Mouse (Mus musculus): ENCODE results near the gene Kat14. TPM values are rescaled to one million over a fixed set of nuclear protein-coding genes. Genes with fewer than 3 reads are reported as not detected.
A peak's percentile ranks its signal among the peaks of the same experiment; 100 is the strongest.

Kat14 gene
- 27.5 and 31.1 TPM in 2 replicates for polyA plus RNA-seq (2015; fragmentation: Nextera tagmentation; extraction: Ambion mirVana)

DNA sequence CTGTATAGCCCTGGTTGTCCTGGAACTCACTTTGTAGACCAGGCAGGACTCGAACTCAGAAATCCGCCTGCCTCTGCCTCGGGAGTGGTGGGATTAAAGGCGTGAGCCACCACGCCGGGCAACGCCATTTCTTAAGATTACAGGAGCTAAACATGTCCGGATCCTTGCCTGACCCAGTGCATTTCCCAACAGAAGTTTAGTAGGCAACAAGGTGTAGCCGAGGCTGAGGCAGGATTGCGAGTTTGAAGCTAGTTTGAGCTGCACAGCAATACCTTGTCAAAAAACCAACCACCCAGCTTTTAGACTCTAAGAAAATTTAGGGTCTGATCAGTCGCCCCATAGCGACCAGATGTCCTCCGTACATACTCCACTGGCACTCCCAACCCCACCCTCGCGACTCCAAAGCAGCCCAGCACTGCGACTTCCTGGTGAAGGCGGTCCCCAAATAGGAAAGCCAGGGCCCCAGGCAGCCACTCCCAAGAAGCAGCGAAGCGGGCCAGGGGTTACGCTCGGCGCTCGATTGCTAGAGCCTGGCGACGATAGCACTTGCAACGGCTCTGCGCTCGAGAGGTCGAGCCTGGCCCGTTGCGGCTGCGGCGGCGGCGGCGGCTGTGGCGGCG lies at the start of gene Kat14, which contains the start of gene Pet117:
Kat14 (plus strand) TSS at position 584 of the 620 bp plus-strand sequence.
Pet117 (plus strand) TSS at position 597 of the 620 bp plus-strand sequence.
- H3K9me3 ChIP-seq = no peaks in the 10 kb centered on the region
- H3K4me1 ChIP-seq (replicated peaks) = peaks cover 20% of the 10 kb centered on the region
- H3K9ac ChIP-seq = peak within 1 kb of the TSS; percentile 89
- H3K4me2 ChIP-seq = peak within 1 kb of the TSS; percentile 76
- peak within 1 kb of the TSS; percentile 95 for H3K27ac ChIP-seq (replicated peaks)
- no peaks in the 10 kb centered on the region for H3K27me3 ChIP-seq
- WGBS = 7% methylated on average over 38 of the region's 38 CpGs
- peak within 1 kb of the TSS; percentile 71 for H3K4me3 ChIP-seq
- ATAC-seq (ENCODE audit: low read depth) = peak; percentile 94
- peaks cover 6% of the 10 kb centered on the region for H3K36me3 ChIP-seq

GRCm38 (mm10) chr2:144324218-144324617 lies 44.6 kb upstream of the Kat14 start:
- no peak overlapping the region for H3K4me2 ChIP-seq
- H3K27me3 ChIP-seq = peaks cover 24% of the 10 kb centered on the region
- H3K36me3 ChIP-seq = no peaks in the 10 kb centered on the region
- H3K4me3 ChIP-seq = no peak overlapping the region
- no peak overlapping the region for H3K9ac ChIP-seq
- no peaks in the 10 kb centered on the region for H3K4me1 ChIP-seq (replicated peaks)
- WGBS = 70% methylated on average over 3 of the region's 3 CpGs
- no peak for ATAC-seq (ENCODE audit: low read depth)
- no peak overlapping the region for H3K27ac ChIP-seq (replicated peaks)
- no peaks in the 10 kb centered on the region for H3K9me3 ChIP-seq

DNA sequence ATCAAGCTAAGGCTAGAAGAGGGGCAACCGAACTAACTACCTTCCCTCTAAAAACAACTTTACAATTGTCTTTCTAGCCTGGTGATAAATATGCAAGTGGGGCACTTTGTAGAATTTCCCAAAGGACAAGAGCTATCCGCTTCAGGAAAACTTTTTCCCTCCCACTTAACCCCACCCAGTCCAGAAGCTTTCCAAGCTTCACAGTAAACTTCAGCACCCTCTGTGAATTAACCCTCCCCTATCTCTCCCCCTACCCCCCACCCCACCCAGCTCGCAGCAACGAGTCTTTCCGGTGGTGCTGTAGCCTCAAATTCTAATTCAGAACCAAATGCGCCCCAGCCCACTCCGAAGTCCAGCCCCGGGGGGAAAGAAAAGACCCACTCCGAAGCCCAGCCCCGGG lies 39.3 kb upstream of the Kat14 start:
- H3K4me3 ChIP-seq = no peak overlapping the region
- H3K4me1 ChIP-seq (replicated peaks) = peaks cover 37% of the 10 kb centered on the region
- H3K9me3 ChIP-seq = no peaks in the 10 kb centered on the region
- H3K27me3 ChIP-seq = peaks cover 76% of the 10 kb centered on the region
- H3K9ac ChIP-seq = no peak overlapping the region
- H3K36me3 ChIP-seq = no peaks in the 10 kb centered on the region
- H3K4me2 ChIP-seq = peak overlapping the region; percentile 10; the same call in 1 of the 2 replicates
- 6% methylated on average over 8 of the region's 10 CpGs for WGBS
- no peak overlapping the region for H3K27ac ChIP-seq (replicated peaks)
- ATAC-seq (ENCODE audit: low read depth) = no peak

- ATAC-seq (ENCODE audit: low read depth) = no peak
- peaks cover 37% of the 10 kb centered on the region for H3K4me1 ChIP-seq (replicated peaks)
- no peaks in the 10 kb centered on the region for H3K36me3 ChIP-seq
- no peaks in the 10 kb centered on the region for H3K9me3 ChIP-seq
- WGBS = 2% methylated on average over 10 of the region's 10 CpGs
- H3K27me3 ChIP-seq = peaks cover 81% of the 10 kb centered on the region
- H3K27ac ChIP-seq (replicated peaks) = no peak overlapping the region
- no peak overlapping the region for H3K4me3 ChIP-seq
- peak overlapping the region; percentile 10; the same call in 1 of the 2 replicates for H3K4me2 ChIP-seq
- H3K9ac ChIP-seq = no peak overlapping the region
Measured at GRCm38 (mm10) chr2:144329937-144330336, 38.8 kb upstream of the Kat14 start.

DNA sequence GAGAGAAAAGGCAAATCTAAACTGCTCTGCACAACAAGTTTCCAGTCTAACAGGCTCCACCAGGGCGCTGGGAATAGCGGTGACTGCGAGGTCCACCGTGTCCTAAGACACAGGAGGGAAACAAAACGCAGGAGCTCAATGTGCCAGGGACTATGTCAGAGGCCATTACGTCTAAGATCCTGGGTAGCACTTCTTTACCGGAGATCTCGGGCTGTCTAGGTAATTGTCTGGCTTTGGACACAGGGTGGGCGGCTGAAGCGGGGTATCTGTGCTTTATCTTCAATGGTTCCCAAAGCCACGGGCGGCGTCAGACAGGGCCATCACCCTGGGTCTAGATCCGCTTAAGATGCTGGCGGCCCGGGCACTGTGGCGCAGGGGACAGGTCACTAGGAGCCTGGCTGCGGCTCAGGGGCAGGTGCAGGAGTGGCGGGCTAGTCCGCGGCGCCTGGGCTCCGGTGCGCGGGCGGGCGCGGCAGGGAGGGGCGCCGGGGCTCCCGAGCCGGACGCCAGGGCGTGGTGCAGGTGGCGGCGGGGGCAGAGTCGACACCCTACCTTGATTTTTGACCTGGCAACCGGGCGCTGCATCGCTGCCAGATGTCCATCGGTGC lies 38.3 kb upstream of the Kat14 start:
- no peaks in the 10 kb centered on the region for H3K36me3 ChIP-seq
- peak overlapping the region; percentile 62 for H3K9ac ChIP-seq
- no peaks in the 10 kb centered on the region for H3K9me3 ChIP-seq
- peak overlapping the region; percentile 48 for H3K4me3 ChIP-seq
- peaks cover 86% of the 10 kb centered on the region for H3K27me3 ChIP-seq
- ATAC-seq (ENCODE audit: low read depth) = 0 out of 2 replicates have a peak, but pooled peaks have one; percentile 33
- H3K4me1 ChIP-seq (replicated peaks) = peaks cover 37% of the 10 kb centered on the region
- no peak overlapping the region for H3K27ac ChIP-seq (replicated peaks)
- peak overlapping the region; percentile 93 for H3K4me2 ChIP-seq
- WGBS = under 1% methylated on average over 39 of the region's 41 CpGs

GRCm38 (mm10) chr2:144330960-144331371 lies 37.8 kb upstream of the Kat14 start:
- Histone ChIP-seq H3K36me3 (no peaks in the 10 kb centered on the region), H3K4me3 (peak overlapping the region; percentile 48), H3K9me3 (no peaks in the 10 kb centered on the region), H3K9ac (peak overlapping the region; percentile 62), H3K4me1 (replicated peaks) (peaks cover 37% of the 10 kb centered on the region), H3K27ac (replicated peaks) (no peak overlapping the region), H3K27me3 (peaks cover 90% of the 10 kb centered on the region), H3K4me2 (peak overlapping the region; percentile 93)
- peak; percentile 41; the same call in 1 of the 2 replicates for ATAC-seq (ENCODE audit: low read depth)
- WGBS = under 1% methylated on average over 50 of the region's 50 CpGs

- H3K9me3 ChIP-seq = no peaks in the 10 kb centered on the region
- no peak within 1 kb of the TSS for H3K27ac ChIP-seq (replicated peaks)
- peak within 1 kb of the TSS; percentile 93 for H3K4me2 ChIP-seq
- H3K36me3 ChIP-seq = no peaks in the 10 kb centered on the region
- H3K27me3 ChIP-seq = peaks cover 93% of the 10 kb centered on the region
- H3K4me3 ChIP-seq = peak within 1 kb of the TSS; percentile 48
- WGBS = 1% methylated on average over 62 of the region's 62 CpGs
- ATAC-seq (ENCODE audit: low read depth) = peak; percentile 47; the same call in 1 of the 2 replicates
- peaks cover 37% of the 10 kb centered on the region for H3K4me1 ChIP-seq (replicated peaks)
- H3K9ac ChIP-seq = peak within 1 kb of the TSS; percentile 62
Measured at GRCm38 (mm10) chr2:144331401-144332302, 37.1 kb upstream of the Kat14 start, which contains the start of gene Ovol2. TSS of gene Ovol2 (minus strand) at chr2:144332146.

DNA sequence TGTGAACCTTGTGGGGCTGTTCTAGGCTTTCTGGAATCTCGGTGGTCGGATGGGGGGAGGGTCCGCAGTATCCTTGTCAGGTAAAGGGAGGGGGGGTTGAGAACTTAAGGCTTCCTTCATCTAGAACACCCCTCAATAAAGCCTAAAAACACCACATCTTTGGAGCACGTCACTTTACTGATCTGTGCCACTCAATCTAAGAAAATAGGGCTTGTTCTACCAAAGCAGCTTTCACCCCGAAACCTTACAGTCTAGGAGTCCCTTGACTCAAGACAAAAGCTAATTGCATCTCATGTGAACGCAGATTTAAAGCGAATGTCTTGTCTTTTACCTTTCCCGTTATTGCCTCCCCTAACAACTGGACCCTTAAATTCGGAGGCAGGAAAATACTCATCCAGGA lies 36.3 kb upstream of the Kat14 start:
- Histone ChIP-seq H3K36me3 (no peaks in the 10 kb centered on the region), H3K27ac (replicated peaks) (no peak overlapping the region), H3K4me2 (peak overlapping the region; percentile 93), H3K9me3 (no peaks in the 10 kb centered on the region), H3K9ac (no peak overlapping the region), H3K4me3 (peak overlapping the region; percentile 48), H3K27me3 (peaks cover 89% of the 10 kb centered on the region), H3K4me1 (replicated peaks) (peaks cover 37% of the 10 kb centered on the region)
- ATAC-seq (ENCODE audit: low read depth) = no peak
- 5% methylated on average over 9 of the region's 9 CpGs for WGBS

DNA sequence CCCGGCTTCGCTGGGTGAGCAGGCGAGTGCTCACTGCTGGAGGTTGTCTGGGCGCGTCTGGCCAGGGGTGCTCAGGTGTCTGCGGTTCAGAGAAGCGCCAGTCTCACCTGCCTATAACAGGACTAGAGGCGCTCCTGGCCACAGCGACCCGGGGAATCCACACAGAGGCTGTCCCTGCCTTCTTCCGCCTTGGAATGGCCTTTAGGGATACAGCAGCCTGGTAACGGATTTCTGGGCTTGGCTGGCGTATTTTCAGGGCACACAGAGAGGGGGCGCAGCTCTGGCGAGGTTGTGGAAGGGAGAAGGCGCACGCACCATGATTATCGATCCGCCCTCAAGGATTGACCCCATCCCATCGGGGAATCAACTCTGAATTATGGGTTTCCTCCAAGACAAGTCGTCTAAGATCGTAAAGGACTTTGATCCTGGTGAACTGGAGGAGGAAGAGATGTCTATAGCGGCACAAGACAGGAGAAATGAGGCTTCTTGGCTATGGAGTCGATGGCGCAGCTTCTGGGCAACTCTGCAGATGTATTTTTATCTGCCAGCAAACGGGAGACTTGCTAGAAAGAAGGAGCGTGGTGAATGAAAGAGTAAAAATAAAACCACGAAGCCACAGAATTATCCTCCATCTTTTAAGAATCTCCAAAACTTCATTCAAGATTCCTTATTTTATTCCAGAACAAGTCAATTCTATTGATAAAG lies 35.5 kb upstream of the Kat14 start:
- Histone ChIP-seq H3K4me1 (replicated peaks) (peaks cover 37% of the 10 kb centered on the region), H3K4me3 (peak overlapping the region; percentile 48), H3K27me3 (peaks cover 81% of the 10 kb centered on the region), H3K9ac (peak overlapping the region; percentile 45; the same call in 1 of the 2 replicates), H3K36me3 (no peaks in the 10 kb centered on the region), H3K27ac (replicated peaks) (no peak overlapping the region), H3K4me2 (peak overlapping the region; percentile 93), H3K9me3 (no peaks in the 10 kb centered on the region)
- 0 out of 2 replicates have a peak, but pooled peaks have one; percentile 27 for ATAC-seq (ENCODE audit: low read depth)
- 7% methylated on average over 28 of the region's 28 CpGs for WGBS

DNA sequence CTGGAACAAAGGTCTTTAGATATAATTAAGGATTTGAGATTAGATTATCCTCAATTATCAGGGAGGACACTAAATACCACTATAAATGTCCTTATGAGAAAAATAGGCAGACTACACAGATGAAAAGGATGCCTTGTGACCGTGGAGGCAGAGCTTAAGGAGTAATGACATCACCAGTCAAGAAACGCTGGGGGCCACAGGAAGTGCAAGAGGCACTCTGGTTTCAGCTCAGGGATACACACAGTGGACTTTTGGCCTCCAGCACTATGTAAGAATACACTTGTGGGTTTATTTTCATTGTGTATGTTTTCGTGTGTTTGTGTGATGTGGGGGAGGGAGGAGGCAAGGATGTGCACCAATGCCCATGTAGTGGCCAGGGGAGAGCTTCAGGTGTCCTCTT lies 31.6 kb upstream of the Kat14 start:
- Histone ChIP-seq H3K9me3 (no peaks in the 10 kb centered on the region), H3K4me3 (no peak overlapping the region), H3K27me3 (peaks cover 41% of the 10 kb centered on the region), H3K4me2 (no peak overlapping the region), H3K27ac (replicated peaks) (no peak overlapping the region), H3K4me1 (replicated peaks) (peaks cover 11% of the 10 kb centered on the region), H3K36me3 (no peaks in the 10 kb centered on the region), H3K9ac (no peak overlapping the region)
- ATAC-seq (ENCODE audit: low read depth) = no peak
- WGBS = 78% methylated on average over 3 of the region's 3 CpGs

DNA sequence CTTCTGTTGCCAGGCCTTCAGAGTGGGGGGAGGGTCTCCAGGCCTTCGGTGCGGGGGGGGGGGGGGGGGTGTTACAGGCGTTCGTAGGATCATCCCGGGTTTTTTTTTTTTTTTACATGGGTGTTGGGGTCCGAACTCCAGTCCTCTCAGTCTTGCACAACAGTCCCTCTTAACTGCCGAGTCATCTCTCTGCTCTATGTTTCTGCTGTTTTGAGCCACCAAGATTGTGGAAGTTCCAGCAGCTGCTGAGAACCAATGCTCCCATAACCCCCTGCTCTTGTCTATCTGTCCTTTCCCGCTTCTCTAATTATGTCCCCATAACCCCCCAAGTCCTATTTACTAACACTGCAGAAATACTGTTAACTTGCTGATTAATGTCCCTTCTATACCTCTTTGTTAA lies 31.1 kb upstream of the Kat14 start:
- H3K9ac ChIP-seq = no peak overlapping the region
- 81% methylated on average over 8 of the region's 8 CpGs for WGBS

More for the DNA sequence above, 31.1 kb upstream of the Kat14 start:
- Histone ChIP-seq H3K4me2 (no peak overlapping the region), H3K27me3 (peaks cover 36% of the 10 kb centered on the region), H3K36me3 (no peaks in the 10 kb centered on the region), H3K4me3 (no peak overlapping the region), H3K9me3 (no peaks in the 10 kb centered on the region), H3K4me1 (replicated peaks) (peaks cover 7% of the 10 kb centered on the region), H3K27ac (replicated peaks) (no peak overlapping the region)
- no peak for ATAC-seq (ENCODE audit: low read depth)

Data from neural tube, embryonic 13.5 days (tissue).